Mouse (Mus musculus) small intestine, adult 2 months (tissue): ENCODE results near the gene Pnpla2. TPM values are rescaled to one million over a fixed set of nuclear protein-coding genes. Genes with fewer than 3 reads are reported as not detected.

Experiments
- H3K27ac ChIP-seq: fragments of 200-500 bp; 2 replicates; pipeline ENCODE4 v1.5.1; 2012; ENCODE audit warnings: low read depth, low read length, control low read depth, inconsistent platforms; ENCODE audit not compliant: insufficient read depth
- H3K27me3 ChIP-seq: fragments of 200-500 bp; 2 replicates; pipeline ENCODE4 v1.6.1; 2012; ENCODE audit warnings: mild to moderate bottlenecking, moderate library complexity, low read length, inconsistent platforms; ENCODE audit not compliant: control insufficient read depth, insufficient read depth
- H3K36me3 ChIP-seq: fragments of 200-500 bp; 2 replicates; pipeline ENCODE4 v1.6.1; 2012; ENCODE audit warnings: mild to moderate bottlenecking, low read length, control low read depth, inconsistent platforms; ENCODE audit not compliant: control insufficient read depth, insufficient read depth
- H3K4me1 ChIP-seq: fragments of 200-500 bp; 2 replicates; pipeline ENCODE4 v1.6.1; 2012; ENCODE audit warnings: low read length, inconsistent platforms, mixed read lengths; ENCODE audit not compliant: control insufficient read depth, insufficient read depth, insufficient read length
- H3K4me3 ChIP-seq: fragments of 200-500 bp; 2 replicates; pipeline ENCODE4 v1.5.1; 2012; ENCODE audit warnings: low read depth, mild to moderate bottlenecking, control low read depth, inconsistent platforms, low read length, moderate library complexity
- CTCF ChIP-seq: fragments of 200-500 bp; IDR thresholded peaks from 2 replicates; pipeline ENCODE4 v1.5.1; 2012; ENCODE audit warnings: low read depth, mild to moderate bottlenecking, control low read depth, inconsistent platforms, low read length, moderate library complexity, mixed read lengths; ENCODE audit not compliant: insufficient replicate concordance, insufficient read length; ENCODE audit errors: extremely low read depth
- POLR2A ChIP-seq: fragments of 200-500 bp; IDR thresholded peaks from 2 replicates; pipeline ENCODE4 v1.6.1; 2012; ENCODE audit warnings: low read depth, mild to moderate bottlenecking, control low read depth, inconsistent platforms, low read length, moderate library complexity
- WGBS: fragments of 180-500 bp; shearing (Covaris S2); methylation state at CpG from one replicate; pipeline ENCODE4 v1.1.7; 2018; 5-methylcytosine and 5-hydroxymethylcytosine counted together
- polyA plus RNA-seq: library from polyadenylated mRNA; depleted of rRNA; stranded (reverse); fragments of >200 nt; gene quantifications from 2 replicates; pipeline ENCODE4 v1.2.3, GENCODE M21; 2012

Pnpla2 gene
- polyA plus RNA-seq, 1 experiment: 319 TPM

GRCm38 (mm10) chr7:141455610-141456314, 764 bp downstream of the Pnpla2 start:
- WGBS: under 1% methylated on average over 23 of the region's 23 CpGs
- TF ChIP-seq POLR2A: peak; percentile 10; the same call in 1 of the 2 replicates
- TF ChIP-seq CTCF: no peak
- Histone ChIP-seq H3K27ac (peak overlapping the region; percentile 91), H3K4me1 (peaks cover 30% of the 10 kb centered on the region), H3K27me3 (no peaks in the 10 kb centered on the region), H3K4me3 (peak overlapping the region; percentile 84), H3K36me3 (peaks cover 38% of the 10 kb centered on the region)

GRCm38 (mm10) chr7:141456739-141457138, 1.7 kb downstream of the Pnpla2 start:
- H3K4me3 ChIP-seq: peak overlapping the region; percentile 84
- WGBS: 53% methylated on average over 6 of the region's 6 CpGs
- peak overlapping the region; percentile 91 for H3K27ac ChIP-seq
- TF ChIP-seq POLR2A (no peak), CTCF (no peak)
- H3K36me3 ChIP-seq: peaks cover 33% of the 10 kb centered on the region
- no peaks in the 10 kb centered on the region for H3K27me3 ChIP-seq
- peaks cover 32% of the 10 kb centered on the region for H3K4me1 ChIP-seq

- Histone ChIP-seq H3K36me3 (peaks cover 30% of the 10 kb centered on the region), H3K27me3 (no peaks in the 10 kb centered on the region), H3K27ac (no peak overlapping the region), H3K4me1 (peaks cover 36% of the 10 kb centered on the region), H3K4me3 (no peak overlapping the region)
- TF ChIP-seq CTCF (no peak), POLR2A (no peak)
- WGBS: 83% methylated on average over 14 of the region's 14 CpGs
These were observed 2.2 kb downstream of the Pnpla2 start for GRCm38 (mm10) chr7:141457236-141457635.

- TF ChIP-seq CTCF: peak; percentile 66
- no peak for TF ChIP-seq POLR2A
- Histone ChIP-seq H3K36me3 (peaks cover 30% of the 10 kb centered on the region), H3K27ac (no peak overlapping the region), H3K4me3 (no peak overlapping the region), H3K4me1 (peaks cover 39% of the 10 kb centered on the region), H3K27me3 (no peaks in the 10 kb centered on the region)
- WGBS: 49% methylated on average over 15 of the region's 15 CpGs
These were observed 3.1 kb downstream of the Pnpla2 start for GRCm38 (mm10) chr7:141457986-141458660.

GRCm38 (mm10) chr7:141458661-141459060, 3.7 kb downstream of the Pnpla2 start:
- TF ChIP-seq CTCF (no peak), POLR2A (no peak)
- H3K27me3 ChIP-seq: no peaks in the 10 kb centered on the region
- no peak overlapping the region for H3K4me3 ChIP-seq
- H3K4me1 ChIP-seq: peaks cover 39% of the 10 kb centered on the region
- H3K27ac ChIP-seq: no peak overlapping the region
- 87% methylated on average over 11 of the region's 11 CpGs for WGBS
- H3K36me3 ChIP-seq: peaks cover 30% of the 10 kb centered on the region

- peaks cover 30% of the 10 kb centered on the region for H3K36me3 ChIP-seq
- WGBS: 92% methylated on average over 17 of the region's 17 CpGs
- no peak overlapping the region for H3K4me3 ChIP-seq
- no peaks in the 10 kb centered on the region for H3K27me3 ChIP-seq
- H3K27ac ChIP-seq: no peak overlapping the region
- TF ChIP-seq CTCF (no peak), POLR2A (no peak)
- peaks cover 39% of the 10 kb centered on the region for H3K4me1 ChIP-seq
These were observed 4.3 kb downstream of the Pnpla2 start for GRCm38 (mm10) chr7:141459301-141459711.

GRCm38 (mm10) chr7:141460001-141460390, 5.0 kb downstream of the Pnpla2 start:
- Histone ChIP-seq H3K27me3 (no peaks in the 10 kb centered on the region), H3K36me3 (peaks cover 30% of the 10 kb centered on the region), H3K4me3 (no peak overlapping the region), H3K4me1 (peaks cover 42% of the 10 kb centered on the region), H3K27ac (0 out of 2 replicates have a peak overlapping the region, but pooled peaks have one; percentile 17)
- WGBS: 40% methylated on average over 5 of the region's 5 CpGs
- no peak for TF ChIP-seq POLR2A
- TF ChIP-seq CTCF: no peak
